Mouse (Mus musculus) urinary bladder, adult 18-20 months (tissue): ENCODE data around the gene Olfr1192-ps1.
"Not testable (repeated sequence)": the region's sequence is repeated elsewhere in the genome, so short reads cannot be mapped to it uniquely, and the experiment has no call there.

Experiments
- DNase-seq, 2 experiments: peaks; one replicate each; pipeline ENCODE4 v3.0.0; 2022; ENCODE audit warnings: low spot score in 2 of 2, mixed read lengths in 2 of 2

The Olfr1192-ps1 gene

DNA sequence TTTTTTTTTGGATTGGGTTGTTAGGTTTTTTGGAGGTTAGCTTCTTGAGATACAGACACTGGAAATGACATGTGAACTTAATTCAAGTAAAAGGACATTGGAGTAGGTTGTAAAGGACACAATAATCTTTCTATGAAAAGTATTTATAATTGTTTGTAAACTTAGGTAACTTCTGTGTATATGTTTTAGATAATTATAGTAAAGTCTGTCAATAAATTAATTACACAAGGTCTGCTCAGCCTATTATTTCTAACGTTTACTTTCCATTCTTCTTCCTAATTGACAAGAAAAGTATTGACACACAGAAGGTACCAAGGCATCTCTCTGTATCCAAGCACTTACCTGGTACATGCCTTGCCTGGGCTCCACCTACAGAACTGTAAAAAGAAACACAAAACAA is at the start of gene Olfr1192-ps1:
TSS of gene Olfr1192-ps1 (plus strand) at position 301 of the 400 bp plus-strand sequence.
- DNase-seq: no peak

DNA sequence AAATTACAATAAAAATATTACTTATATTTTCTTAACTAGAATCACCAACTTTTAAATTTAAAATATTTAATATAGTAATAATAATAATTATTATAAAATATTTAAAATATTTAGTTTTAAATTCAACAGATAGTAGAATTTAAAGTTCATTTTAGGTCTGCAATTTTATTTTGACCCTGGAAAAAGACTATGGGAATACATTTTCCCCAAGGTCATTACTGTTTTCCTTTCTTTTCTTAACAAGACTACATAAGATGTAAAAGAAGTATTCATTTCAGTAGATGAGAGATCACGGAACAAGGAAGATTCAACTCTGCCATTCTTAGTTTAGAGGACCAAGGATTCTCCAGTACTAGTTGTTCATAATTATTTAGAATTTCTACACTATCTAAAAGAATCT is 8.1 kb upstream of the Olfr1192-ps1 start, which contains the start of gene Olfr1191-ps1:
TSS of gene Olfr1191-ps1 (plus strand) at position 301 of the 400 bp plus-strand sequence.
- not testable (repeated sequence) for DNase-seq

DNA sequence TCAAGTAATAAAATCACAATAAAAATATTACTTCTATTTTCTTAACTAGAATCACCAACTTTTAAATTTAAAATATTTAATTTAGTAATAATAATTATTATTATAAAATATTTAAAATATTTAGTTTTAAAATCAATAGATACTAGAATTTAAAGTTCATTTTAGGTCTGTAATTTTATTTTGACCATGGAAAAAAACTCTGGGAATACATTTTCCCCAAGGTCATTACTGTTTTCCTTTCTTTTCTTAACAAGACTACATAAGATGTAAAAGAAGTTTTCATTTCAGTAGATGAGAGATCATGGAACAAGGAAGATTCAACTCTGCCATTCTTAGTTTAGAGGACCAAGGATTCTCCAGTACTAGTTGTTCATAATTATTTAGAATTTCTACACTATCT is 27.0 kb downstream of the Olfr1192-ps1 start, which contains the start of gene Olfr1193:
TSS of gene Olfr1193 (plus strand) at position 301 of the 400 bp plus-strand sequence.
- DNase-seq: not testable (repeated sequence)

DNA sequence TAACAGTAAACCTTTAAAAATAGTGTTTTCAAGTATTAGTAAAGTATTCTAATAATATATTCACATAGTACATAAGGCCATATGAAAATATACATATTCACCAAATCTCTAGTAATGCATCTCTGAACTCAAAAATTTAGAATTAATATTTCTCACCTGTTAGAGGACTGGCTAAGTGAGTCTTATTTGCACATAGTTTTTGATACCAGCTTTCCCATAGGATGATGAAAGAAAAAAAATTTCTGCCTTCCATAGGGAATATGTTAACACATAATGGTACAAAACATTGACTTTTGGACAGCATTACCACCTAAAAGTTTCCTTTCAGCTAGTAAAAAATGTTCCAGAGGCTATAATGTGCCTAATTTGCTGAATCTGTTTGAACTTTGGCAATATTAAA is 40.8 kb downstream of the Olfr1192-ps1 start, which contains the start of gene Olfr1195:
TSS of gene Olfr1195 (minus strand) at position 101 of the 400 bp plus-strand sequence.
- no peak for DNase-seq

DNA sequence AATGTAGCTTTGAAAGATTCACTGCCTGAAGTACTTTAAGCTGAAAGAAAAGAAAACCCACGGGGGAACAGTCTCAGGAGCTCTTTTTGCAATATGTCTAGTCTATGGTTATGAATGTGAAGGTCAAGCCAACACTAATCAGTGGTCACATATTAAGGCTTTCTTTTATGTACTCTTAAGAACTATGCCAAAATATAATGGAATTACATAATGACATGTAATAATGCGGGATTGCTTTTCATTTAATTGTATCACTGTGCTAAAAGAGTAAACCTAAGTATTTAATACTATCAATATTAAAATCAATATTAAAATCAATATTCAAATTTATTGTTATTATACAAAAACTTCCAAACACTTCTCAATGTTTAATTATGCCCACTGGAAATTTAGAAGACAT is 56.2 kb downstream of the Olfr1192-ps1 start, which contains the start of gene Olfr1196:
TSS of gene Olfr1196 (minus strand) at position 101 of the 400 bp plus-strand sequence.
- no peak for DNase-seq
